Mouse (Mus musculus) erythroblast, embryonic 14.5 days (primary cell): ENCODE data around the gene Tmem165.

Experiments
- GATA1 ChIP-seq: IDR thresholded peaks from 2 replicates; pipeline ENCODE4 v1.6.1; 2012; ENCODE audit warnings: low read length, inconsistent platforms, mixed read lengths
- TAL1 ChIP-seq: IDR thresholded peaks from 3 replicates; pipeline ENCODE4 v1.6.1; 2012; ENCODE audit warnings: low read length, inconsistent platforms, mixed read lengths

DNA sequence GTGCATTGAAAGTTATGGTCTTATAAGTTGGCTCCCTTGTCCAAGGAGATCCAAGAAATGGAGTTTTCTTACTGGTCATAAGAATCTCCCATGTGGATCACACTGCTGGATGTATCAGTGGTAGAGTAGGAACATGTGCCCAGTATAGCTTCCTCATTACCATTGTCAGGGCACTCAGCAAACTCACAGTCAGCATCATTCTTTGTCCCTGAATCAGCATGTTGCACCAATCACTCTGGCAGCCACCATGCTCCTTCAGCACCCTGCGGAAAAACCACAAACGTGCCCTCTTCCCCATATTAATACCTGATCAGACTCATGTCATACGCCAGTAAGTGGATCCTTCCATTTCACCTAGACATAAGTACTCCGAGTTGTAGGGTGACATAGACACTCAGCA lies 8.6 kb upstream of the Tmem165 start:
- TF ChIP-seq GATA1 (no peak), TAL1 (no peak)
